8 mouse cellular contexts compared by ENCODE assay signal in the genomic region with DNA sequence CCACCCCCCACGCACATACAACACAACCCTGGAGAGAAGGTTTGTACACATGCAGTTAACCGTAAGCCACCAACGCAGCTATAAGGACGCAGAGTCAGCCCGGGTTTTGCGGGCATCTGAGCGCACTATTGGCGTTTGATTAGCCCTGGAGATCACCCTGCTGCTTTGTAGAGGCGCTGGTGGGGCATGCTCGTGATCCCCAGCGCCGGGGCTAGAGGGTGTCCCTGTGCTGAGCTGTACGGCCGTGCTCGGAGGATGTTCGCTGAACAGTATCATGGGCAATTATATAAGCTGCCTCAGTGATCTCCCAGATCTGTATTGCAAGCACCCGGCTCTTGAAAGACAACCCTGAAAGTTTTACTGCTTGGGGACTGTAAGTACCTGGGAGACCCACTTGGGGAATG. TPM values are rescaled to one million over a fixed set of nuclear protein-coding genes. Genes with fewer than 3 reads are reported as not detected.
A peak's percentile ranks its signal among the peaks of the same experiment; 100 is the strongest.
DNase-seq lines count a peak whose midpoint lies in the region; ATAC-seq and TF ChIP-seq lines count a peak whose summit lies in the region.

No protein-coding gene starts in this region.

- H3K9ac ChIP-seq in lung, embryonic 14.5 days, result peak overlapping the region; percentile 69
- H3K9ac ChIP-seq in embryonic facial prominence, embryonic 14.5 days (ENCODE audit: low read depth, low read length), result peak overlapping the region; percentile 81
- peak overlapping the region; percentile 86 for H3K9ac ChIP-seq in hindbrain, embryonic 15.5 days
- peak overlapping the region; percentile 76 for H3K9ac ChIP-seq in limb, embryonic 11.5 days (ENCODE audit: low read length)

- peak overlapping the region; percentile 66 for H3K4me3 ChIP-seq in lung, embryonic 14.5 days (ENCODE audit: low read depth, low read length)
- peak overlapping the region; percentile 75 for H3K4me3 ChIP-seq in embryonic facial prominence, embryonic 14.5 days (ENCODE audit: low read depth, low read length)
- H3K4me3 ChIP-seq in hindbrain, embryonic 15.5 days, result peak overlapping the region; percentile 62
- peak overlapping the region; percentile 73 for H3K4me3 ChIP-seq in limb, embryonic 11.5 days (ENCODE audit: low read depth, low read length)

- no peaks in the 10 kb centered on the region for H3K36me3 ChIP-seq in lung, embryonic 14.5 days (ENCODE audit: insufficient read depth)
- H3K36me3 ChIP-seq in embryonic facial prominence, embryonic 14.5 days (ENCODE audit: control insufficient read depth, insufficient read depth, low read length), result no peaks in the 10 kb centered on the region
- H3K36me3 ChIP-seq in hindbrain, embryonic 15.5 days, result no peaks in the 10 kb centered on the region
- H3K36me3 ChIP-seq in limb, embryonic 11.5 days (ENCODE audit: control insufficient read depth, insufficient read depth, low read length), result no peaks in the 10 kb centered on the region

- H3K27me3 ChIP-seq in lung, embryonic 14.5 days (ENCODE audit: insufficient read depth, low read length), result 0 out of 2 replicates have a peak, but pooled peaks cover 10% of the 10 kb centered on the region
- no peaks in the 10 kb centered on the region; the same call in 1 of the 2 replicates for H3K27me3 ChIP-seq in embryonic facial prominence, embryonic 14.5 days (replicated peaks; ENCODE audit: control insufficient read depth, insufficient read depth, low read length)
- 0 out of 2 replicates have a peak, but pooled peaks cover 5% of the 10 kb centered on the region for H3K27me3 ChIP-seq in hindbrain, embryonic 15.5 days
- H3K27me3 ChIP-seq in limb, embryonic 11.5 days (ENCODE audit: control insufficient read depth, insufficient read depth, low read length), result no peaks in the 10 kb centered on the region

- peak overlapping the region; percentile 96 for H3K4me2 ChIP-seq in lung, embryonic 14.5 days
- H3K4me2 ChIP-seq in embryonic facial prominence, embryonic 14.5 days (ENCODE audit: low read depth, low read length), result peak overlapping the region; percentile 92
- H3K4me2 ChIP-seq in hindbrain, embryonic 15.5 days, result peak overlapping the region; percentile 98
- peak overlapping the region; percentile 89 for H3K4me2 ChIP-seq in limb, embryonic 11.5 days (ENCODE audit: low read depth, severe bottlenecking)

- under 1% methylated on average over 17 of the region's 17 CpGs for WGBS in lung, embryonic 14.5 days
- under 1% methylated on average over 17 of the region's 17 CpGs for WGBS in embryonic facial prominence, embryonic 14.5 days
- under 1% methylated on average over 17 of the region's 17 CpGs for WGBS in hindbrain, embryonic 15.5 days
- WGBS in limb, embryonic 11.5 days, result 2% methylated on average over 17 of the region's 17 CpGs

- H3K4me1 ChIP-seq in lung, embryonic 14.5 days (ENCODE audit: insufficient read depth), result peaks cover 3% of the 10 kb centered on the region; the same call in 1 of the 2 replicates
- peaks cover 18% of the 10 kb centered on the region for H3K4me1 ChIP-seq in embryonic facial prominence, embryonic 14.5 days (ENCODE audit: control insufficient read depth, insufficient read depth, low read length)
- peaks cover 48% of the 10 kb centered on the region for H3K4me1 ChIP-seq in hindbrain, embryonic 15.5 days (replicated peaks)
- H3K4me1 ChIP-seq in limb, embryonic 11.5 days (ENCODE audit: control insufficient read depth, insufficient read depth, low read length), result peaks cover 11% of the 10 kb centered on the region

- no peak overlapping the region for H3K27ac ChIP-seq in lung, embryonic 14.5 days (ENCODE audit: low read depth)
- peak overlapping the region; percentile 83; the same call in 1 of the 2 replicates for H3K27ac ChIP-seq in embryonic facial prominence, embryonic 14.5 days (replicated peaks; ENCODE audit: low read depth, low read length)
- peak overlapping the region; percentile 88 for H3K27ac ChIP-seq in hindbrain, embryonic 15.5 days (replicated peaks)
- H3K27ac ChIP-seq in limb, embryonic 11.5 days (replicated peaks; ENCODE audit: low read depth, low read length), result no peak overlapping the region

- ATAC-seq in lung, embryonic 14.5 days (ENCODE audit: insufficient read depth), result no peak
- ATAC-seq in embryonic facial prominence, embryonic 14.5 days (ENCODE audit: low read depth), result no peak
- no peak for ATAC-seq in hindbrain, embryonic 15.5 days (ENCODE audit: low FRiP score, low read depth)
- no peak for ATAC-seq in limb, embryonic 11.5 days (ENCODE audit: insufficient number of reproducible peaks, low FRiP score, low TSS enrichment, low read depth)
- ATAC-seq in erythroblast, adult 5-6 weeks (replicated peaks; ENCODE audit: low FRiP score, poor library complexity, severe bottlenecking), result no peak

- no peak for TF ChIP-seq CTCF in lung, embryonic 14.5 days (IDR thresholded peaks at IDR 0.05; ENCODE audit: low read depth)

- peak; percentile 50 for DNase-seq in lung, embryonic 14.5 days
- no peak for DNase-seq in lung, postnatal 25 days (ENCODE audit: low spot score)
- no peak for DNase-seq in embryonic facial prominence, embryonic 14.5 days (ENCODE audit: low spot score)
- DNase-seq in limb, embryonic 11.5 days (ENCODE audit: low spot score), result peak; percentile 57
- DNase-seq in retina, embryonic 14.5 days (ENCODE audit: low spot score), result peak; percentile 59
- DNase-seq in c-Kit-positive CD71-positive TER-119-positive erythroid progenitor cells, embryonic 14.5 days (ENCODE audit: low spot score), result no peak

- no peaks in the 10 kb centered on the region for H3K9me3 ChIP-seq in lung, embryonic 14.5 days (ENCODE audit: low read depth, low read length)
- H3K9me3 ChIP-seq in embryonic facial prominence, embryonic 14.5 days (ENCODE audit: control insufficient read depth, low read length), result no peaks in the 10 kb centered on the region
- no peaks in the 10 kb centered on the region for H3K9me3 ChIP-seq in hindbrain, embryonic 15.5 days
- H3K9me3 ChIP-seq in limb, embryonic 11.5 days (ENCODE audit: control insufficient read depth, low read length), result no peaks in the 10 kb centered on the region

RNA-seq across cellular contexts. Expression of gene Tenm4, which starts 40.6 kb away (rescaled TPM):
- polyA plus RNA-seq in lung, embryonic 14.5 days (2014; fragmentation: Nextera tagmentation; extraction: Ambion mirVana), result 24.3 and 24.9 TPM in 2 replicates
- polyA plus RNA-seq in embryonic facial prominence, embryonic 14.5 days (2014; fragmentation: Nextera tagmentation; extraction: Ambion mirVana), result 31.3 and 33.4 TPM in 2 replicates
- polyA plus RNA-seq in hindbrain, embryonic 15.5 days (2015; fragmentation: Nextera tagmentation; extraction: Ambion mirVana), result 39.0 and 40.1 TPM in 2 replicates
- polyA plus RNA-seq in limb, embryonic 11.5 days (2014; fragmentation: Nextera tagmentation; extraction: Ambion mirVana), result 43.1 and 45.1 TPM in 2 replicates
- 0.19 and 1.9 TPM in 2 replicates for total RNA-seq in erythroblast, adult 5-6 weeks (2015; ENCODE audit: low replicate concordance)
- total RNA-seq in erythroblast, adult 5-6 weeks (2017; ENCODE audit: low replicate concordance), result 0.28 and 0.85 TPM in 2 replicates

Comparison
In these comparisons a context has a peak if more than half of its experiments do, and no peak if none do; other contexts are left out.
1. DNase-seq: peak in lung, embryonic 14.5 days (single experiment), limb, embryonic 11.5 days (single experiment) and retina, embryonic 14.5 days (single experiment); none in lung, postnatal 25 days (single experiment), embryonic facial prominence, embryonic 14.5 days (single experiment) and c-Kit-positive CD71-positive TER-119-positive erythroid progenitor cells, embryonic 14.5 days (single experiment).
2. H3K27ac ChIP-seq: peak in embryonic facial prominence, embryonic 14.5 days (single experiment) and hindbrain, embryonic 15.5 days (single experiment); none in lung, embryonic 14.5 days (single experiment) and limb, embryonic 11.5 days (single experiment).
3. Peak in every context shown above with its lines, with median percentiles within 50 percentile points of each other: H3K4me2 ChIP-seq, H3K4me3 ChIP-seq and H3K9ac ChIP-seq.